Comparison of ENCODE assay signal across 37 mouse cellular contexts in genomic region chr9:50580370-50580769, GRCm38 (mm10). TPM values are rescaled to one million over a fixed set of nuclear protein-coding genes. Genes with fewer than 3 reads are reported as not detected.
"Had no signal": no experiment of that assay in that cellular context is flagged by ENCODE, and none has a peak within 500 bp of the region (broad histone marks: within the 10 kb centered on the region; RNA-seq: fewer than 3 reads in every experiment).

No protein-coding gene starts in this region.

- H3K27me3 ChIP-seq: heart, embryonic 12.5 days; hindbrain, embryonic 13.5 days; hindbrain, embryonic 15.5 days; intestine, embryonic 15.5 days; limb, embryonic 12.5 days; liver, embryonic 13.5 days; liver, embryonic 15.5 days had no signal

- H3K36me3 ChIP-seq: heart, embryonic 10.5 days; heart, embryonic 12.5 days; hindbrain, embryonic 13.5 days; hindbrain, embryonic 15.5 days; intestine, embryonic 15.5 days; limb, embryonic 12.5 days; liver, embryonic 13.5 days; liver, embryonic 15.5 days had no signal

- H3K27ac ChIP-seq: gastrocnemius, adult 2 months; heart, embryonic 10.5 days; hindbrain, embryonic 13.5 days; hindbrain, embryonic 15.5 days; intestine, embryonic 15.5 days; layer of hippocampus, adult 2 months; left cerebral cortex, adult 2 months; limb, embryonic 12.5 days; liver, embryonic 13.5 days; liver, embryonic 15.5 days had no signal

- DNase-seq: gastrocnemius, adult 2 months; gastrocnemius, postnatal 10 days; gastrocnemius, postnatal 25 days; heart, adult 18-20 months; heart, postnatal 10 days; heart, postnatal 36 days; kidney, adult 18-20 months; kidney, adult 8-10 months; kidney, postnatal 10 days; kidney, postnatal 25 days; kidney, postnatal 4 days; liver; liver, embryonic 13.5 days had no signal

- H3K4me1 ChIP-seq: heart, embryonic 10.5 days; heart, embryonic 12.5 days; hindbrain, embryonic 13.5 days; hindbrain, embryonic 15.5 days; intestine, embryonic 15.5 days; limb, embryonic 12.5 days; liver, embryonic 13.5 days; liver, embryonic 15.5 days had no signal

- H3K4me3 ChIP-seq: gastrocnemius, adult 2 months; heart, embryonic 10.5 days; heart, embryonic 12.5 days; hindbrain, embryonic 13.5 days; hindbrain, embryonic 15.5 days; intestine, embryonic 15.5 days; layer of hippocampus, adult 2 months; left cerebral cortex, adult 2 months; limb, embryonic 12.5 days; liver, embryonic 13.5 days; liver, embryonic 15.5 days had no signal

- H3K9me3 ChIP-seq: heart, embryonic 10.5 days; heart, embryonic 12.5 days; hindbrain, embryonic 13.5 days; hindbrain, embryonic 15.5 days; intestine, embryonic 15.5 days; limb, embryonic 12.5 days; liver, embryonic 13.5 days; liver, embryonic 15.5 days had no signal

RNA-seq across cellular contexts. Expression of gene Tex12, which starts 19.2 kb away (rescaled TPM):
- total RNA-seq: gastrocnemius, adult 2 months; gastrocnemius, postnatal 10 days; gastrocnemius, postnatal 25 days; heart, adult 18-20 months; heart, adult 8-10 months; heart, postnatal 10 days; heart, postnatal 36 days; hematopoietic stem cell, adult 5-6 weeks; layer of hippocampus, adult 2 months; layer of hippocampus, postnatal 10 days; layer of hippocampus, postnatal 25 days; left cerebral cortex, adult 2 months; left cerebral cortex, postnatal 14 days; left cerebral cortex, postnatal 36 days had no signal
- polyA plus RNA-seq: frontal cortex, adult 2 months; gonadal fat pad, adult 2 months; heart, embryonic 12.5 days; heart, embryonic 14.5 days; heart, embryonic 16.5 days; inflammation-experienced regulatory T-cells, adult 6 months; kidney, embryonic 14.5 days; kidney, embryonic 16.5 days; limb, embryonic 12.5 days; limb, embryonic 14.5 days; liver, embryonic 11.5 days; liver, embryonic 13.5 days; liver, embryonic 15.5 days had no signal
